10 mouse cellular contexts compared by ENCODE assay signal in the genomic region with DNA sequence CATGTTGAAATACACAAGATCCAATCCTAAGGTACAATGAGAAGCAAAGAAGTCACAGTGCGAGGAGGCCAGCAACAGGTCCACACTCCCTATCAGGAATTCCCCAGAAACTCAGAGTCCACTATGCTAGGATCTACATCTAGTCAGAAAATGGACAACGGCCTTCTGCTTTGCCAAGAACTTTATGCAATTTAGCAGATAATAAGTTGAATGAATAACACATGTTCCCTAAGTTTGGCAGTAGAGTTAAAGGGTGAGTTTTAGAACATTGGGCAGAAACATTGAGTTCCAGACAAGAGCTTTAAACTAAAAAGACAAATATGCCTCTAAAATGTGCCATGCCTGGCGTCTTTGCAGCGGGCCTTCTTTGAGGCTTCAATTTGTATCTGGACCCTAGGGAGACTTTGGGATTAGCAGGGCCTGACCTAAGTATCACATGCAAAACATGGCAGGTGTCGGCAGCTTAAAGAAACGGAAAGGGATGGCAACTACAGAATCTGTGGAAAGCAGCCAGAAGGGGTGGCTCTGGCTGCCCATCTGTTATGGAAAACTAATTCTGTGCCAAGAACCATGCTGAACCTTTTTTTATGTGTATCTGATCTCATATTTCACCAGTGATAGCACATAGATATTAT.
DNase-seq lines count a peak whose midpoint lies in the region; ATAC-seq and TF ChIP-seq lines count a peak whose summit lies in the region.
"Had no signal": no experiment of that assay in that cellular context is flagged by ENCODE, and none has a peak within 500 bp of the region (broad histone marks: within the 10 kb centered on the region; RNA-seq: fewer than 3 reads in every experiment).

No protein-coding gene starts in this region.

- no peak for ATAC-seq in heart, embryonic 12.5 days (ENCODE audit: insufficient number of reproducible peaks, low FRiP score)
- ATAC-seq in stomach, postnatal 0 days (ENCODE audit: low FRiP score, low TSS enrichment): no peak
- no peak for ATAC-seq in midbrain, embryonic 16.5 days

- H3K9me3 ChIP-seq in heart, embryonic 12.5 days (replicated peaks): no peaks in the 10 kb centered on the region
- no peaks in the 10 kb centered on the region for H3K9me3 ChIP-seq in stomach, postnatal 0 days (ENCODE audit: control insufficient read depth, low read length)
- H3K9me3 ChIP-seq in midbrain, embryonic 16.5 days (replicated peaks; ENCODE audit: control insufficient read depth, low read length, poor library complexity, severe bottlenecking): no peaks in the 10 kb centered on the region

- TF ChIP-seq EP300 in stomach, postnatal 0 days (optimal IDR thresholded peaks at IDR 0.05): no peak

- no peak overlapping the region for H3K27ac ChIP-seq in heart, embryonic 12.5 days (ENCODE audit: poor library complexity, severe bottlenecking)
- no peak overlapping the region for H3K27ac ChIP-seq in stomach, postnatal 0 days (replicated peaks)
- H3K27ac ChIP-seq in midbrain, embryonic 16.5 days (ENCODE audit: low read length): no peak overlapping the region

- no peak overlapping the region for H3K4me3 ChIP-seq in heart, embryonic 12.5 days
- H3K4me3 ChIP-seq in stomach, postnatal 0 days (ENCODE audit: low read depth, low read length): no peak overlapping the region
- no peak overlapping the region for H3K4me3 ChIP-seq in midbrain, embryonic 16.5 days (ENCODE audit: low read depth, low read length)

- 80% methylated on average over 6 of the region's 6 CpGs for WGBS in heart, embryonic 12.5 days
- WGBS in stomach, postnatal 0 days: 66% methylated on average over 6 of the region's 6 CpGs
- 74% methylated on average over 6 of the region's 6 CpGs for WGBS in midbrain, embryonic 16.5 days

- no peak for TF ChIP-seq CTCF in stomach, postnatal 0 days (IDR thresholded peaks at IDR 0.05; ENCODE audit: low read depth)

- peaks cover 12% of the 10 kb centered on the region for H3K4me1 ChIP-seq in heart, embryonic 12.5 days (replicated peaks)
- no peaks in the 10 kb centered on the region for H3K4me1 ChIP-seq in stomach, postnatal 0 days (replicated peaks; ENCODE audit: control insufficient read depth, insufficient read depth)
- H3K4me1 ChIP-seq in midbrain, embryonic 16.5 days (ENCODE audit: control insufficient read depth, insufficient read depth, low read length): no peaks in the 10 kb centered on the region

- no peaks in the 10 kb centered on the region for H3K27me3 ChIP-seq in heart, embryonic 12.5 days (replicated peaks)
- no peaks in the 10 kb centered on the region for H3K27me3 ChIP-seq in stomach, postnatal 0 days (ENCODE audit: control insufficient read depth, insufficient read depth, low read length)
- H3K27me3 ChIP-seq in midbrain, embryonic 16.5 days (ENCODE audit: control insufficient read depth, insufficient read depth, low read depth, low read length): no peaks in the 10 kb centered on the region

- no peak overlapping the region for H3K9ac ChIP-seq in heart, embryonic 12.5 days
- H3K9ac ChIP-seq in stomach, postnatal 0 days (ENCODE audit: low read length): no peak overlapping the region
- H3K9ac ChIP-seq in midbrain, embryonic 16.5 days (ENCODE audit: low read depth, low read length): no peak overlapping the region

- DNase-seq in heart, adult 18-20 months: peak; percentile 45 to 57
- DNase-seq in MN1 (ENCODE audit: low spot score): peak; percentile 45
- peak; percentile 19 for DNase-seq in cerebellum, adult 11-12 months
- DNase-seq in layer of hippocampus, adult 18-20 months (ENCODE audit: low spot score in 2 of 2): peak; percentile 14 to 72
- DNase-seq in stomach, postnatal 0 days (ENCODE audit: low spot score): no peak
- DNase-seq in frontal cortex, postnatal 10 days (ENCODE audit: low spot score in 2 of 2): no peak
- DNase-seq: thymus, postnatal 36 days had no signal

- no peaks in the 10 kb centered on the region for H3K36me3 ChIP-seq in heart, embryonic 12.5 days
- H3K36me3 ChIP-seq in stomach, postnatal 0 days (ENCODE audit: control insufficient read depth, insufficient read depth, low read length): no peaks in the 10 kb centered on the region
- H3K36me3 ChIP-seq in midbrain, embryonic 16.5 days (ENCODE audit: control insufficient read depth, insufficient read depth, low read length): no peaks in the 10 kb centered on the region

- H3K4me2 ChIP-seq in heart, embryonic 12.5 days: no peak overlapping the region
- H3K4me2 ChIP-seq in stomach, postnatal 0 days (replicated peaks; ENCODE audit: low read depth): no peak overlapping the region
- no peak overlapping the region for H3K4me2 ChIP-seq in midbrain, embryonic 16.5 days (ENCODE audit: low read length)
- H3K4me2 ChIP-seq: liver, embryonic 11.5 days had no signal

Comparison
In these comparisons a context has a peak if more than half of its experiments do, and no peak if none do; other contexts are left out.
1. DNase-seq: peak in heart, adult 18-20 months (2 of 2), MN1 (single experiment), cerebellum, adult 11-12 months (single experiment) and layer of hippocampus, adult 18-20 months (2 of 2); none in stomach, postnatal 0 days (single experiment) and frontal cortex, postnatal 10 days (0 of 2).